Mouse (Mus musculus) hindbrain, embryonic 10.5 days (tissue): ENCODE measurements at regions not wholly inside any gene's neighbourhood (a gene's known extent, or its start where the extent isn't known, plus 50 kb on each side); places are given as distances from the start of the nearest gene placed in this dataset.

ENCODE experiments used
- DNase-seq: peaks from one replicate; pipeline ENCODE4 v3.0.0-alpha.2; 2017; ENCODE audit warnings: low spot score
- H3K27ac ChIP-seq: fragments of 300-500 bp; sonication (generic); 2 replicates; pipeline ENCODE4 v1.5.1; 2016; ENCODE audit warnings: mild to moderate bottlenecking, moderate library complexity
- H3K27me3 ChIP-seq: fragments of 300-500 bp; sonication (generic); 2 replicates; pipeline ENCODE4 v1.6.1; 2016; ENCODE audit warnings: mild to moderate bottlenecking; ENCODE audit not compliant: poor library complexity, insufficient read depth, severe bottlenecking
- H3K36me3 ChIP-seq: fragments of 300-500 bp; sonication (generic); 2 replicates; pipeline ENCODE4 v1.6.1; 2016; ENCODE audit warnings: mild to moderate bottlenecking, moderate library complexity
- H3K4me1 ChIP-seq: fragments of 300-500 bp; sonication (generic); replicated peaks from 2 replicates; pipeline ENCODE4 v1.6.1; 2016; ENCODE audit warnings: mild to moderate bottlenecking
- H3K4me3 ChIP-seq: fragments of 300-500 bp; sonication (generic); 2 replicates; pipeline ENCODE4 v1.5.1; 2016; ENCODE audit warnings: mild to moderate bottlenecking, moderate library complexity
- H3K9me3 ChIP-seq: fragments of 300-500 bp; sonication (generic); 2 replicates; pipeline ENCODE4 v1.6.1; 2016; ENCODE audit warnings: mild to moderate bottlenecking, moderate library complexity
- WGBS: fragments of 180-500 bp; shearing (Covaris S2); methylation state at CpG from one replicate; pipeline ENCODE4 v1.1.7; 2016; 5-methylcytosine and 5-hydroxymethylcytosine counted together

- no peaks in the 10 kb centered on the region for H3K36me3 ChIP-seq
- H3K4me1 ChIP-seq = peaks cover 17% of the 10 kb centered on the region
- H3K4me3 ChIP-seq = no peak overlapping the region
- H3K27ac ChIP-seq = no peak overlapping the region
- no peaks in the 10 kb centered on the region for H3K9me3 ChIP-seq
- DNase-seq = no peak
- 85% methylated on average over 10 of the region's 10 CpGs for WGBS
- peaks cover 24% of the 10 kb centered on the region for H3K27me3 ChIP-seq
Observed at GRCm38 (mm10) chr13:54285968-54286367, 85.2 kb upstream of the Cplx2 start.

GRCm38 (mm10) chr13:54286616-54287015 lies 84.5 kb upstream of the Cplx2 start:
- Histone ChIP-seq H3K4me1 (peaks cover 15% of the 10 kb centered on the region), H3K27me3 (peaks cover 18% of the 10 kb centered on the region), H3K27ac (no peak overlapping the region), H3K9me3 (no peaks in the 10 kb centered on the region), H3K4me3 (no peak overlapping the region), H3K36me3 (no peaks in the 10 kb centered on the region)
- 90% methylated on average over 11 of the region's 11 CpGs for WGBS
- DNase-seq = no peak

GRCm38 (mm10) chr13:54290066-54290465 lies 81.1 kb upstream of the Cplx2 start:
- H3K27me3 ChIP-seq = no peaks in the 10 kb centered on the region
- WGBS = 90% methylated on average over 9 of the region's 9 CpGs
- no peak for DNase-seq
- no peaks in the 10 kb centered on the region for H3K9me3 ChIP-seq
- H3K27ac ChIP-seq = no peak overlapping the region
- H3K36me3 ChIP-seq = no peaks in the 10 kb centered on the region
- H3K4me1 ChIP-seq = no peaks in the 10 kb centered on the region
- H3K4me3 ChIP-seq = no peak overlapping the region

- H3K4me1 ChIP-seq = no peaks in the 10 kb centered on the region
- WGBS = 89% methylated on average over 6 of the region's 6 CpGs
- no peaks in the 10 kb centered on the region for H3K27me3 ChIP-seq
- no peaks in the 10 kb centered on the region for H3K9me3 ChIP-seq
- DNase-seq = no peak
- no peak overlapping the region for H3K4me3 ChIP-seq
- no peak overlapping the region for H3K27ac ChIP-seq
- no peaks in the 10 kb centered on the region for H3K36me3 ChIP-seq
Observed at GRCm38 (mm10) chr13:54292394-54292793, 78.8 kb upstream of the Cplx2 start.

GRCm38 (mm10) chr13:54293006-54293405 lies 78.1 kb upstream of the Cplx2 start:
- Histone ChIP-seq H3K36me3 (no peaks in the 10 kb centered on the region), H3K4me1 (no peaks in the 10 kb centered on the region), H3K4me3 (no peak overlapping the region), H3K27me3 (no peaks in the 10 kb centered on the region), H3K27ac (no peak overlapping the region), H3K9me3 (no peaks in the 10 kb centered on the region)
- 89% methylated on average over 3 of the region's 3 CpGs for WGBS
- DNase-seq = no peak

GRCm38 (mm10) chr13:54295475-54296259 lies 75.5 kb upstream of the Cplx2 start:
- no peaks in the 10 kb centered on the region for H3K4me1 ChIP-seq
- WGBS = 82% methylated on average over 5 of the region's 5 CpGs
- no peak for DNase-seq
- H3K27me3 ChIP-seq = 0 out of 2 replicates have a peak, but pooled peaks cover under 1% of the 10 kb centered on the region
- H3K4me3 ChIP-seq = no peak overlapping the region
- H3K27ac ChIP-seq = no peak overlapping the region
- no peaks in the 10 kb centered on the region for H3K36me3 ChIP-seq
- H3K9me3 ChIP-seq = no peaks in the 10 kb centered on the region

- H3K9me3 ChIP-seq = no peaks in the 10 kb centered on the region
- no peaks in the 10 kb centered on the region for H3K36me3 ChIP-seq
- H3K4me1 ChIP-seq = 0 out of 2 replicates have a peak, but pooled peaks cover 2% of the 10 kb centered on the region
- H3K27me3 ChIP-seq = 0 out of 2 replicates have a peak, but pooled peaks cover 6% of the 10 kb centered on the region
- H3K4me3 ChIP-seq = no peak overlapping the region
- no peak for DNase-seq
- no peak overlapping the region for H3K27ac ChIP-seq
- WGBS = 59% methylated on average over 1 of the region's 1 CpGs
Observed at GRCm38 (mm10) chr13:54296260-54296555, 74.9 kb upstream of the Cplx2 start.

GRCm38 (mm10) chr13:54298851-54299250 lies 72.3 kb upstream of the Cplx2 start:
- WGBS = 78% methylated on average over 8 of the region's 8 CpGs
- no peaks in the 10 kb centered on the region for H3K36me3 ChIP-seq
- no peaks in the 10 kb centered on the region for H3K9me3 ChIP-seq
- H3K4me3 ChIP-seq = no peak overlapping the region
- H3K27ac ChIP-seq = no peak overlapping the region
- DNase-seq = no peak
- peaks cover 25% of the 10 kb centered on the region for H3K4me1 ChIP-seq
- 0 out of 2 replicates have a peak, but pooled peaks cover 10% of the 10 kb centered on the region for H3K27me3 ChIP-seq

GRCm38 (mm10) chr13:54299295-54299694 lies 71.9 kb upstream of the Cplx2 start:
- H3K4me3 ChIP-seq = no peak overlapping the region
- 0 out of 2 replicates have a peak, but pooled peaks cover 10% of the 10 kb centered on the region for H3K27me3 ChIP-seq

GRCm38 (mm10) chr13:54301110-54301509 lies 70.0 kb upstream of the Cplx2 start:
- no peaks in the 10 kb centered on the region for H3K9me3 ChIP-seq
- H3K4me3 ChIP-seq = no peak overlapping the region
- peaks cover 34% of the 10 kb centered on the region for H3K4me1 ChIP-seq
- no peak for DNase-seq
- 65% methylated on average over 1 of the region's 1 CpGs for WGBS
- no peak overlapping the region for H3K27ac ChIP-seq
- 0 out of 2 replicates have a peak, but pooled peaks cover 10% of the 10 kb centered on the region for H3K27me3 ChIP-seq
- H3K36me3 ChIP-seq = no peaks in the 10 kb centered on the region

More at GRCm38 (mm10) chr13:54299295-54299694, 71.9 kb upstream of the Cplx2 start:
- 93% methylated on average over 5 of the region's 5 CpGs for WGBS
- peaks cover 30% of the 10 kb centered on the region for H3K4me1 ChIP-seq
- no peak overlapping the region for H3K27ac ChIP-seq
- DNase-seq = no peak
- H3K9me3 ChIP-seq = no peaks in the 10 kb centered on the region
- no peaks in the 10 kb centered on the region for H3K36me3 ChIP-seq

GRCm38 (mm10) chr13:54301677-54302076 lies 69.5 kb upstream of the Cplx2 start:
- no peaks in the 10 kb centered on the region for H3K36me3 ChIP-seq
- peak overlapping the region; percentile 100 for H3K27ac ChIP-seq
- peak overlapping the region; percentile 87; the same call in 1 of the 2 replicates for H3K4me3 ChIP-seq
- peaks cover 34% of the 10 kb centered on the region for H3K4me1 ChIP-seq
- H3K27me3 ChIP-seq = 0 out of 2 replicates have a peak, but pooled peaks cover 10% of the 10 kb centered on the region
- 42% methylated on average over 6 of the region's 6 CpGs for WGBS
- H3K9me3 ChIP-seq = no peaks in the 10 kb centered on the region
- DNase-seq = no peak

GRCm38 (mm10) chr13:54302351-54303070 lies 68.6 kb upstream of the Cplx2 start:
- WGBS = under 1% methylated on average over 58 of the region's 58 CpGs
- Histone ChIP-seq H3K9me3 (no peaks in the 10 kb centered on the region), H3K4me3 (peak overlapping the region; percentile 87), H3K27ac (peak overlapping the region; percentile 100), H3K27me3 (0 out of 2 replicates have a peak, but pooled peaks cover 10% of the 10 kb centered on the region), H3K36me3 (no peaks in the 10 kb centered on the region), H3K4me1 (peaks cover 34% of the 10 kb centered on the region)
- DNase-seq = peak; percentile 70
